Mouse (Mus musculus) splenic B cell, adult 2 months (primary cell): ENCODE results near the gene Pram1.
A peak's percentile ranks its signal among the peaks of the same experiment; 100 is the strongest.

Experiments
- DNase-seq: peaks from one replicate; pipeline ENCODE4 v3.0.0-alpha.2; 2011; ENCODE audit warnings: low read depth, low spot score
- H3K27me3 ChIP-seq: 2 replicates; pipeline ENCODE4 v1.6.1; 2012; ENCODE audit warnings: mild to moderate bottlenecking, low read length, moderate library complexity, mixed read lengths; ENCODE audit not compliant: control insufficient read depth, poor library complexity, insufficient read depth, severe bottlenecking
- H3K36me3 ChIP-seq: 2 replicates; pipeline ENCODE4 v1.6.1; 2012; ENCODE audit warnings: mild to moderate bottlenecking, low read length, moderate library complexity, mixed read lengths; ENCODE audit not compliant: control insufficient read depth, poor library complexity, insufficient read depth, severe bottlenecking

Pram1 gene

DNA sequence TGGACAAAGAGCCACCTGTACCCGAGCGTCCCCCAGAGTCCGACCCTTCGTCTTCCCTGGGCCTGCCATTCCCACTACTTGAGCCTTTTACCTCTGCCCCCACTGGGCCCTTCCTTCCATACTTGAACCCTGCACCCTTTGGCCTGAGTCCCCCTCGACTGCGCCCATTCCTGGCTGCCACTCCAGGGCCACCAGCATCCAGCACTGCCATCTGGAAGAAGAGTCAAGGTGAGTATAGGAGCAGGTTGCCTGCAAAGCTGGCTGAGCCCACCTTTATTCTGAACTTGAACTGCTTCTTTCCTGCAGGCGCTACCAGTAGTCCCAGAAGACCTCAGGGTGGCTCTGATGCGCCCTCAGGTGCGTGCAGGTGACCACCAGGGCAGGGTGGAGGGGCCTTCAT, 6.6 kb upstream of the Pram1 start:
- Histone ChIP-seq H3K36me3 (peaks cover 4% of the 10 kb centered on the region; the same call in 1 of the 2 replicates), H3K27me3 (no peaks in the 10 kb centered on the region)
- no peak for DNase-seq

DNA sequence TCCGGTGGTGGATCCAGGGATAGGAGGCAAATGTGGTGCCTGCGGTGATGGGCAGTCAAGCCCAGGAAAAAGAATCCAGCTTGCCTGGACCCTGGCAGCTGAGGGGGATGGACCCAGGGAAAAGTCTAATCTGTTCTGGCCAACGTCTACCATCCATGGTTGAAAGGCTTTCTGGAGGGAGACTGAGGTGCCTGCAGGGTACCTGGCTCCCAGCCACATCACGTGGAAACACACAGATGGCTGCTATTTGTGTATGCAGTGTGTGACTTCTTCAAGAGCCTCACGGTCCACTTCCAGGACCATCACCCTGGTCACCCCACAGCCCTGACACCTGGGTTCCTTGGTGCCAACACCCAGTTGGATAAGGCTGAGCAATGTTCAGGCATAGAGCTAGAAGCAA, 6.1 kb upstream of the Pram1 start:
- H3K36me3 ChIP-seq = peaks cover 4% of the 10 kb centered on the region; the same call in 1 of the 2 replicates
- no peak for DNase-seq
- H3K27me3 ChIP-seq = no peaks in the 10 kb centered on the region

DNA sequence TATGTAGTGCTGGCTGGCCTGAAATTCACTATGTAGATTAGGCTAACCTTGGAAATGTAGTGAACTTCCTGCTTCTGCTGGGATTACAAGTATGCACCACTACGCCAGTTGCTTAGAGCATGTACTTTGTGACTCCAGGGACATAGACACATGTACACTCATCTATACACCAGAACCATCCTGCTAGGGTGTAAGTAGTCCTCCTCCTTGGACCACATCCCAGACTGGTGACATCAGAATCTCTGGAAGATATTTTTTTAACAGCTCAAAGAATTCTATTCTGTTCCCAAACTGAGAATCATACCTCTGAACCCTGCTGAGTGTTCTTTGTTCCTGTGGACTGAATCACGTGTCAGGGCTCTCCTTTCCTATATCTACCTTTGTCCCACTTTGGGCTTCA, 818 bp upstream of the Pram1 start:
- DNase-seq = no peak
- no peaks in the 10 kb centered on the region for H3K27me3 ChIP-seq
- H3K36me3 ChIP-seq = no peaks in the 10 kb centered on the region

DNA sequence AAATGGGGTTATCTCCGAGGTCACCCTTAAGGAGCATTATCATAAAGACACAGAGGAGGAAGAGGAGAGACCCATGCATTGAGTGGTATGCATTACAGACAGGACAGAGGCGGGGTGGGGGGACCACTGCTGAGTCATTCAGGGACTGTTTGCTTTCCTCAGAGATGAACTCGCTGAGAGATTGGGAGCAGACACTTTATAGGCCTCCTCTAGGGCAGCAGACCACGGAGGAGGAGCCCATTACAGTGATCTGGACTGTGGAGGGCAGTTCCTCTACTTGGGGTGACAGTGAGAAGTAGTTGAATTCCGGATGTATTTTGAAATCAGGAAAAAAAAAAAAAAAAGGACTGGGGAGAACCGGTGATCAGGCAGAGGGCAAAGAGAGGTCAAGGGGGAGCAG, 1.9 kb downstream of the Pram1 start:
- Histone ChIP-seq H3K27me3 (no peaks in the 10 kb centered on the region), H3K36me3 (no peaks in the 10 kb centered on the region)
- DNase-seq = no peak

DNA sequence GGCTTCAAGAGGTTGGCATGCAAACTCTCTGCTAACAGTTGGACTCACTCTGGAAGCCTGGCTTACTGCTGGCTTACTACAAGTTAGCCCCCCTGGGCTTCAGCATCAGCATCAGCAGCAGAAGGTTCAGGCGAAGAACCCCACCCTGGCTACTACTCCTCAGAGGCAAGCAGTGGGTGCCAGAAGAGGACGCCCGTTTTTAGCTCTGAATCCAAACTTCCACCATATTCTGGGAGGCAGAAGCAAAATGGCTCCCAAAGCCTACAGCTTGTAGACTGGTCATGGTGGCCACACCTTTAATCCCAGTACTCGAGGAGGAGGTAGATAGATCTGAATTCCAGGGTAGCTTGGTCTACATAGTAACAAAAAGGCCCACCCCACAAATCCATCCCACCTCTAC, 6.2 kb downstream of the Pram1 start:
- no peak for DNase-seq
- H3K36me3 ChIP-seq = peaks cover 8% of the 10 kb centered on the region
- no peaks in the 10 kb centered on the region for H3K27me3 ChIP-seq

DNA sequence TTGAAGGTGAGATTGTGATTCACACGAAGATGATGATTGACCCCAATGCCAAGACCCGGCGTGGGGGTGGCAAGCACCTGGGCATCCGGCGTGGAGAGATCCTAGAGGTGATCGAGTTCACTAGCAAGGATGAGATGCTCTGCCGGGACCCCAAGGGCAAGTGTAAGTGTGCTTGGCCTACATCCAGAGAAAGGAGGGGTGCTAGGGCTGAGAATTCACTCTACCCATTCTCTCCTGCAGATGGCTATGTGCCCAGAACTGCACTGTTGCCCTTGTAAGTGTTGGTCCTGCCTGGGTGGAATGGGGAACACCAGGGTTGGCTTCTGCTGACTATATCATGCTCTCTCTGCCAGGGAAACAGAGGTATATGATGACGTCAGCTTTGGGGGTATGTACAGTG, 7.2 kb downstream of the Pram1 start:
- DNase-seq = no peak
- peaks cover 8% of the 10 kb centered on the region for H3K36me3 ChIP-seq

DNA sequence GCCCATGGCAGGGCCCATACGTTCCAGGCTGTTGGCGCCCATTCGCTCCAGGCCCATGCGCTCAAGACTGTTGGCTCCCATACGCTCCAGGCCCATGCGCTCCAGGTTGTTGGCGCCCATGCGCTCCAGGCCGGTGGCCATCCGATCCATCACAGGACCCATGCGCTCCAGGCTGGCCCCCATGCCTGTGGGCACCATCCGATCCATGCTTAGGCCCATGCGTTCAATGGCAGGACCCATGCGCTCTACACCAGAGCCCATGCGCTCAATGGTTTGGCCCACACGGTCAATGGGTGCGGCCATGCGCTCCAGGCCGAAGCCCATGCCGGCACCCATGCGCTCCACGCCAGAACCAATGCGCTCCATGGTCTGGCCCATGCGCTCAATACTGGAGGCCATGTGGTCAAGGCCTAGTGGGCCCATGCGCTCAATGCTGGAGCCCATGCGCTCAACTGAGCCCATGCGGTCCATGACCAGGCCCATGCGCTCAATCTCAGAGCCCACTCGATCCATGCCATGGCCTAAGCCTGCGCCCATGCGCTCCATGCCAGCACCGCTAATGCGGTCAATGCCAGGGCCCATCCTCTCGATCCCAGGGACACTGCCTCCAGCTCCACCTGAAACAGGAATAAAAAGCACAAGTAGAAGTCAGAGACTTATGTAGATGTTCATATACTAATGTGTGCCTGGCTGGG, 12.1 kb downstream of the Pram1 start:
- DNase-seq = no peak
- H3K36me3 ChIP-seq = peaks cover 25% of the 10 kb centered on the region

More for the DNA sequence above, 7.2 kb downstream of the Pram1 start:
- no peaks in the 10 kb centered on the region for H3K27me3 ChIP-seq

DNA sequence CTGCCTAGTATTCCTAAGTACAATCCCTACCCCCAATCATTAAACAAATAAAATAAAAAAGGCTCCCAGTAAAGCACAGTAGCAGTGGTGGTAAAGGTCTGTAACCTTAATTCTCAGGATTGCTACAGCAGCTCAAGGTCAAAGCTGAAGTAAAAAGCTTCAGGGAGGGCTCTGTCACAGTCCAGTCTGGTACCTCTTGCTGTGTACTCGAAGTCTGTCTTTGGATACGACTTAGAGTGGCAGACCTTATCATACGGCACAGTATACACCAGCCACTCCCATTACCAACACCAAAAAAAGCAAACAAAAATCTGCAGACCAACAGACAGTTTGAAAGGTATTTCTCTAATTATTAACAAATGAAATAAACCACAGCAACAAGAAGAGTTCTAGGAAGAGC, 29.0 kb downstream of the Pram1 start:
- DNase-seq = no peak
- Histone ChIP-seq H3K36me3 (peaks cover 19% of the 10 kb centered on the region), H3K27me3 (no peaks in the 10 kb centered on the region)

More for the DNA sequence above, 12.1 kb downstream of the Pram1 start:
- no peaks in the 10 kb centered on the region for H3K27me3 ChIP-seq

DNA sequence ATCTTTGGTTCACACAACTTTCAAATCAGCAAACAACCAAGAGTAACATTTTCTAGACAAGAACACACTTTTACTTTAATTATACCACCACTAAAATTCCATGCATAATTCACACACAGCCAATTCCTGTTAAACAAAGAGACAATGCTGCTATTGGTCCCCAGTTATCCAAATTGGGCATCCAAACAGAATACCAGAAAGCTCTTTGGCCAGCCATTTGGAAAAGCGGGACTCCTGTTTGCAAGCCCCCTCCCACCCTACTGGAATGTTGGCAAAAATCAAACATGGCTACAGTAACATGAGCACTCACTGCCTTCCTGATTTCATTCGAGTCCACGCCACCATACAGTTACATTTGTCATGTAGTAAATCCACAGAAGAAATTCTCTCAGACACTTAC, 31.8 kb downstream of the Pram1 start:
- peaks cover 11% of the 10 kb centered on the region for H3K36me3 ChIP-seq
- H3K27me3 ChIP-seq = no peaks in the 10 kb centered on the region
- DNase-seq = no peak

DNA sequence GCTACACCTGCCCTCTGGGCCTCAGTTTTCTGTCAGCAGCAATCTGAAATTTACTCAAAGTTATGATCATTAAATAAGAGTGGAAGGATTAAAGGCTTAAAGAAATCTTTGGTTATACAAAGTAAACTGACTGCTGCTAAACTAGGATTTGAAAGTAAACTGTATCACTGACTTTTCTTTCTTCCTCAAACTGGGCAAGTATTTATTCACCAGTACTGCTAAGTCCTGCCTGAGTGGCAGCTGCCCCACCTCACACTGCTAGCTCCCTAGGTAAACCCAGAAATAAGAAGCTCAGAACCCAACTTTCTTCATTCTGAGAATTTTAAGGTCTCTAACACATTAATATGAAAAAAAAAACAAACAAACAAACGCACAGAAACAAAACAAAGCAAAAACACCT, 36.0 kb downstream of the Pram1 start:
- no peaks in the 10 kb centered on the region for H3K27me3 ChIP-seq
- DNase-seq = no peak

DNA sequence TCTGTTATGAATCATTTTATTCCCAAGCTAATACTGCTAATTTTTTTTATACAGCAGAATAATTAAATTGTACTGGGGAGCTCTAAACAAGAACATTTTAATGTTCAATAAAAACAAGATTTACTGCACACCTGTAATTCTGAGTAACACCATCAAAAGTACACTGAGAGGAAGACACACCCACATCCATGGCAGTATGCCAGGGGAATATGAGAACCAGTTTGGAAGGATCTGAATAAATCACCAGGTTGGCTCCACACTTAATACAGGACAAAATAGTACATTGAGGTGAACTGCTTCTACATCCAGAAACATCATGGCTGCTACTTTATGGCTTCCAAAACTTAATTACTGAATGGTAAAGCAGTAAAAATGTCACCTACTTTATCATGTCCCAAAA, 37.6 kb downstream of the Pram1 start:
- no peaks in the 10 kb centered on the region for H3K27me3 ChIP-seq
- H3K36me3 ChIP-seq = peaks cover 2% of the 10 kb centered on the region
- DNase-seq = no peak

More for the DNA sequence above, 36.0 kb downstream of the Pram1 start:
- H3K36me3 ChIP-seq = peaks cover 2% of the 10 kb centered on the region

DNA sequence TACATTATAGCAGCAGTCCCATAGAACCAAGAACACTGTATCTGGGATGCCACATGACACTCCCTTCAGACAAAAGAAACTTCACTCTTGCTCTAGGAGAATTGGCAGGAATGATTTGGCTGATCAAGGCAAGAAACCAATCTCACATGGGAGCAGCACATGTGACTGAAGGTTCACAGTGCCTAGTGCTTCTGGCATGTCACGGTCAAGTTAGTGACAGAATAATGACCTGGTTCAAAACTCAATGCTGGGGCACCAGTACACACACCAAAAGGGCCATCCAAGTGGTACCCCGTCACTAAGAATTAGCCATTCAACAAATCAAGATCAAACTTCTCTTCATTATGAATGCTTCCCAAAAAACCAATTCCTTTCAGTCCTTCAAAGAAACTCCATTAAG, 38.2 kb downstream of the Pram1 start:
- Histone ChIP-seq H3K27me3 (no peaks in the 10 kb centered on the region), H3K36me3 (peaks cover 1% of the 10 kb centered on the region)
- no peak for DNase-seq

DNA sequence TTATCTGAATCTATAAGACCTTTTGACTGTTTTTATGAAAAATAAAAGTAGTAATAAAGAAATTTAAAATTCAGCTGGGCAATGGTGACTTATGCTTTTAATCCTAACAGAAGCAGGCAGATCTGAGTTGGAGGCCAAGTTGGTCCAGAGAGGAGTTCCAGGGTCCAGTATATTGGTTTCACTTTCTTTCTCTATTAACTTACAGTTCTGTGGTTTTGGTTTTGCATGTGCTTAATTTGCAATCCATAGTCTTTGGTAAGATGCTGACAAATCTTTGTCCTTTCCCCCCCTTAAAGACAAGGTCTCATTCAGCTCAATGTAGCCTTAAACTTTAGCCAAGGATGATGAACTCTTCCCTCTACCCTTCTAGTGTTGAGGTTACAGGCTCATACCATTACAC, 40.9 kb downstream of the Pram1 start:
- Histone ChIP-seq H3K27me3 (no peaks in the 10 kb centered on the region), H3K36me3 (no peaks in the 10 kb centered on the region; the same call in 1 of the 2 replicates)
- peak; percentile 32 for DNase-seq

DNA sequence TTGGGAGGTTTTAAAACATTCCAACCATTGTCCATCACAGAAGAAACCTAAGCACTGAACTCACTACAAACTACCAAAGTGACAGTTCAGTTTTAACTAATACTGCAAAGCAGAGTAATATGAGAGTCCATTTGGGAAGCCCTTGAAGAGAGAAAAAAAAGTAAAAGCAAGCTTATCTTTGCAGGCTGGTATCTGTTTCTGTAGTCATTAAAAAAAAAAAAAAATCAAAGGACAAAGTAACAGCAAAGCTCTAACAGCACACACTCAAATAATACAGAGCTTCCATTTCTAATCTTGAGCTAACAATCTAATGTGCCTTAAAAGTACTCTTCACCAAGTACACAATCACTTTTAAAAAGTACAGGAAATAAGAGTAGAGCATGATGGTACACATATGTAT, 43.9 kb downstream of the Pram1 start:
- DNase-seq = no peak
- Histone ChIP-seq H3K27me3 (no peaks in the 10 kb centered on the region), H3K36me3 (no peaks in the 10 kb centered on the region; the same call in 1 of the 2 replicates)

DNA sequence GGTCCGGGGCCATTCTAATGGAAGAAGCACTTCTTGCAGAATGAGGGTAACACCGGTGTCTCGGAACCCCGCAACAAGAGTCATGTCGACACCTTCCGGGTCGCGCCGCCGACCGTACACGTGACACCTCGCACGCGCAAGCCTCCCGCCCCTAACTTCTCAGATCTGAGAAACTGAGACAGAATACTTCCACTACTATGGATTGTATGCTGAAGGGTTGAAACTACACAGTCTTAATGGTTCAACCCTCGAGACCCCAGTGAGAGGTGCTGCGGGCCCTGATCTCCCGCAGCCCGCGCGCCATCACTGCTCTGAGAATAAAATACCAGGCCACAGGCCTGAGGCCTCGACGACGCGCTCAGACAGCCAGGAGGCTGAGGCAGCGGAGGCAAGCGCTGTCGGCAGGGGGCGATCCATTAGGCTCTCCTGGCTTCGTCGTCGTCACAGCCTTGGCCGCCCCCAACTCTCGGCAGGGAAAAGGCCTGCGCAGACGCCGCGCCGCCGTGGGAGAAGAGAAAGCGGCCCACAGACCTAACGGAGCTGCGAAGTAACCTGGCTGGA, 46.9 kb downstream of the Pram1 start:
- Histone ChIP-seq H3K27me3 (no peaks in the 10 kb centered on the region), H3K36me3 (no peaks in the 10 kb centered on the region)
- peak; percentile 80 for DNase-seq

DNA sequence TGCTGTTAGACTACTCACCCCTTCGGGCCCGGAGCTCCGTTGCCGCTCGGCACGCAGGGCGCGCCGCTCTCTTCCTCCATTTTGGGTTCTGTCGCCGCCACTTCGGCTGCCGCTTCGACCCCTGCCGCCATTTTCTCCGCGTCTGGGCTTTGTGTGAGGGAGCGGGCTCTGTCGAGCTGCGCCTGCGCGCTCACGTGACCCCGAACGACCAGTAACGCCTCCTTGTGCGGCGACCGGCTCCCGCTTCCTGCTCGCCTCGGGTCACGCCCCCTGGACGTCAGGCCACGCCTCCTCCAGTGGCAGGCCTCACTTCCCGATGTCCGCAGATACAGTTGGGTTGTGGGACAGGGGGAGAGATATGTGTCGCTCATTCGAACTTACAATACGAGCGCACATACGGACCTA, 47.4 kb downstream of the Pram1 start:
- Histone ChIP-seq H3K36me3 (no peaks in the 10 kb centered on the region), H3K27me3 (no peaks in the 10 kb centered on the region)
- peak; percentile 99 for DNase-seq
